Mouse (Mus musculus) lung, postnatal 0 days (tissue): ENCODE measurements around the gene Nr3c2. TPM values are rescaled to one million over a fixed set of nuclear protein-coding genes. Genes with fewer than 3 reads are reported as not detected.

Experiments used
- ATAC-seq: fragments of 200-750 bp; cut with Nextera tagmentation; 2 replicates; pipeline ENCODE4 v1.8.0; 2017; ENCODE audit warnings: moderate library complexity
- DNase-seq: peaks from one replicate; pipeline ENCODE4 v3.0.0-alpha.2; 2016; ENCODE audit warnings: low spot score
- H3K27ac ChIP-seq: fragments of 300-500 bp; sonication (generic); 2 replicates; pipeline ENCODE4 v1.5.1; 2014; ENCODE audit warnings: antibody characterized with exemption, mild to moderate bottlenecking, low read length, mixed read lengths
- H3K27me3 ChIP-seq: fragments of 300-500 bp; sonication (generic); replicated peaks from 2 replicates; pipeline ENCODE4 v1.6.1; 2014; ENCODE audit warnings: low read length, mixed read lengths; ENCODE audit not compliant: insufficient read depth
- H3K36me3 ChIP-seq: fragments of 300-500 bp; sonication (generic); 2 replicates; pipeline ENCODE4 v1.6.1; 2014; ENCODE audit warnings: low read length, mixed read lengths; ENCODE audit not compliant: insufficient read depth
- H3K4me1 ChIP-seq: fragments of 300-500 bp; sonication (generic); 2 replicates; pipeline ENCODE4 v1.6.1; 2014; ENCODE audit warnings: antibody characterized with exemption, low read depth, low read length, mixed read lengths; ENCODE audit not compliant: insufficient read depth
- H3K4me2 ChIP-seq: fragments of 300-500 bp; sonication (generic); replicated peaks from 2 replicates; pipeline ENCODE4 v1.6.1; 2014; ENCODE audit warnings: low read depth, mild to moderate bottlenecking, low read length, moderate library complexity, mixed read lengths
- H3K4me3 ChIP-seq: fragments of 300-500 bp; sonication (generic); 2 replicates; pipeline ENCODE4 v1.5.1; 2014; ENCODE audit warnings: low read depth, low read length
- H3K9ac ChIP-seq: fragments of 300-500 bp; sonication (generic); replicated peaks from 2 replicates; pipeline ENCODE4 v1.6.1; 2014; ENCODE audit warnings: low read depth, mild to moderate bottlenecking
- H3K9me3 ChIP-seq: fragments of 300-500 bp; sonication (generic); 2 replicates; pipeline ENCODE4 v1.6.1; 2016; ENCODE audit warnings: low read length, mixed read lengths
- CTCF ChIP-seq: IDR thresholded peaks from 2 replicates; pipeline ENCODE4 v1.5.1; 2016; ENCODE audit warnings: antibody characterized with exemption, mild to moderate bottlenecking
- EP300 ChIP-seq: IDR thresholded peaks from 2 replicates; pipeline ENCODE4 v1.6.1; 2016; ENCODE audit warnings: antibody characterized with exemption, mild to moderate bottlenecking, control low read depth
- WGBS: fragments of 180-500 bp; shearing (Covaris S2); extraction: QIAGEN DNeasy Blood & Tissue Kit; methylation state at CpG from one replicate; pipeline ENCODE4 v1.1.7; 2014; 5-methylcytosine and 5-hydroxymethylcytosine counted together
- polyA plus RNA-seq: library from polyadenylated mRNA; unstranded; fragments of >200 nt; fragmentation: Nextera tagmentation; extraction: Ambion mirVana; gene quantifications from 2 replicates; pipeline ENCODE4 v1.2.1, GENCODE M21; 2015

Gene Nr3c2
- polyA plus RNA-seq, 1 experiment from 2014 or later, result 1.6 TPM

DNA sequence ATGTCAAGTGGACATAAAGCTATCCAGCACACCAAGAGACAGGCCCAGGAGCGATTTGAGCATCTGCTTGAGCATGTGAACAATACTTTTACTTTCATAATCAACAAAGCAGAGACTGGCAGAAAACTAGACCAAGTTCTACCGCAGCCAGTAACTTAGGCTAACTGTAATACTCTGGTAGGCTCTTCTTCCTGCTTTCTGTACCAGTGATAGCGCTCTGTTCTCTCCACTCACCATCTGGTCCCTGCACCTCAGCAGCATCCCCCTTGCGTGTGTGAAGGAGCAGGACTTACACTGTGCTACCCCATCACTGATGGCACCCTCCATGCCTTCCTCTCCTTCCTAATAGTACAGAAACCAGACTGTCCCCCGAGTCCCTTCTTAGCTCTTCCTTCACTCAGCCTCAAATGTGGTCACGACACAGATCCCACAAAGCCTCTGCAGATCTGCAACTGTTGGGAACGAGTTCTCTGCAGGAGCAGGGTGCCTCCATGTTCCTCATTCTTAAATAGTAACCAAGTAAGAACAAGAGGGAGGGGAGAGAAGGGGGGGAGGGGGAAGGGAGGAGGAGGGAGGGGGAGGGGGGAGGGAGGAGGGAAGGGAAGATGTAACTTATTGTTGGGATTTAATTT, 383.5 kb downstream of the Nr3c2 start:
- H3K36me3 ChIP-seq, result no peaks in the 10 kb centered on the region; the same call in 1 of the 2 replicates
- 79% methylated on average over 7 of the region's 7 CpGs for WGBS
- H3K4me1 ChIP-seq, result no peaks in the 10 kb centered on the region
- H3K4me3 ChIP-seq, result no peak overlapping the region
- H3K27me3 ChIP-seq, result no peaks in the 10 kb centered on the region
- H3K27ac ChIP-seq, result no peak overlapping the region
- DNase-seq (no peak), ATAC-seq (no peak)
- H3K9me3 ChIP-seq, result no peaks in the 10 kb centered on the region
- no peak overlapping the region for H3K4me2 ChIP-seq
- TF ChIP-seq EP300 (no peak), CTCF (no peak)
- no peak overlapping the region for H3K9ac ChIP-seq

DNA sequence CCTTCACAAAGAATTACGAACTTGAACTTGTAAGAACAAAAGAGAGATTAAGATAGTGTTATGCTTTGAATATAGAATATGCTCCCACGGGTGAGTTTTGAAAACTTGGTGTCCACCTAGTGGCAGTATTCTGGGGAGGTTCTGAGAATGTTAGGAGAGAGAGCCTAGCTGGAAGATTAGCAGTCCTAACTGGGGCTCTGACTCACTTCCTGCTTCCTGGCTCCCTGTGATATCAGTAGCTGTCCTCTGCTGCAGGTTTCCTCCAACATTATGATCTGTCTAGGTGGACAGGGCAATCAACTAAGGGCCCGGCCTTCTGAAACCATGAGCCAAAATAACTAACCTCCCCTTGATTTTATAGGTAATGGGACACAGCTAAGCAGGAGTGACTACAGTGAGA, 385.2 kb downstream of the Nr3c2 start:
- TF ChIP-seq EP300, result no peak
- 0 out of 2 replicates have a peak, but pooled peaks have one; percentile 2 for TF ChIP-seq CTCF
- no peaks in the 10 kb centered on the region for H3K4me1 ChIP-seq
- no peaks in the 10 kb centered on the region for H3K9me3 ChIP-seq
- 79% methylated on average over 3 of the region's 3 CpGs for WGBS
- no peak overlapping the region for H3K4me2 ChIP-seq
- ATAC-seq, result no peak
- DNase-seq, result no peak
- H3K9ac ChIP-seq, result no peak overlapping the region
- H3K36me3 ChIP-seq, result no peaks in the 10 kb centered on the region; the same call in 1 of the 2 replicates
- no peak overlapping the region for H3K27ac ChIP-seq
- H3K27me3 ChIP-seq, result no peaks in the 10 kb centered on the region
- no peak overlapping the region for H3K4me3 ChIP-seq

DNA sequence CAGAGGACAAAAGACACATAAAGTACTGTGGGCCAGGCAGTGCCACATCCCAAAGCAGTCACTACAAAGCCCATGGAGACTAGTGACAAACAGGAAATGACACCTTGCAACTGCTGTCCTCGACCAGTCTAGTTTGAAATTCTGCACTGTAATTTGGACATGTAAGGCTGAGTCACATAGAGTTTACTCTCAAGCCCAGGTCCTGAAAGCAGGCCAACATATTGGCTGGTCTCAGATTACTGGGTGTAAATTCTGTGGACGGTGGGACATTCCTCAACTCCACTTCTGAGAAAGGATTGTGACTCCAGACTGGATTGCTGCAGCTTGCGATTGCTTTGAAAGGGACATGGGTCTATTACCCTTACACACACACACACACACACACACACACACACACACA, 388.8 kb downstream of the Nr3c2 start:
- H3K36me3 ChIP-seq, result no peaks in the 10 kb centered on the region; the same call in 1 of the 2 replicates
- TF ChIP-seq EP300 (no peak), CTCF (no peak)
- ATAC-seq (peak; percentile 49; the same call in 1 of the 2 replicates), DNase-seq (peak; percentile 18)
- no peak overlapping the region for H3K27ac ChIP-seq
- no peak overlapping the region for H3K9ac ChIP-seq
- no peak overlapping the region for H3K4me2 ChIP-seq
- H3K4me1 ChIP-seq, result no peaks in the 10 kb centered on the region
- H3K4me3 ChIP-seq, result no peak overlapping the region
- no peaks in the 10 kb centered on the region for H3K9me3 ChIP-seq
- no peaks in the 10 kb centered on the region for H3K27me3 ChIP-seq
- WGBS, result 58% methylated on average over 3 of the region's 3 CpGs

DNA sequence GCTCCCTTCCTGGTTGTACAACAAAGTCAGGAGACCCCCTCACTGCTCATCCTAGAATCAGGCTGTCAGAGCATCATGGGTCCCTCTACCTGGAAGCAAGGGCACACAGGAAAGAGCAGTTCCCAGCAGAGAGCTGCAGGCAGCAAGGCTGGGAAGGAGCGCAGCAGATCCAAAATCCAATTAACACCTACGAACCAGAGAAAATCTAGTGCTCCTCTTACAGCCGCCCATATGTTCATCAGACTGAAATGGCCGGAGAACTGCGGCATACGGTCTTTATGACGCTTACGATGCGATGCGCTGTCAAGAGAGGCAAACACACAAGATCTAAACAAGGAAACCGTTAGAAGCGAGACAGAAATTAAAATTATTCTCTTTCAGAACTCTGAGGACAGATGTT, 389.2 kb downstream of the Nr3c2 start:
- H3K9ac ChIP-seq, result no peak overlapping the region
- no peak overlapping the region for H3K4me2 ChIP-seq
- DNase-seq (no peak), ATAC-seq (no peak)
- 94% methylated on average over 12 of the region's 12 CpGs for WGBS
- H3K4me3 ChIP-seq, result no peak overlapping the region
- TF ChIP-seq CTCF (no peak), EP300 (no peak)
- no peaks in the 10 kb centered on the region for H3K4me1 ChIP-seq
- no peaks in the 10 kb centered on the region for H3K9me3 ChIP-seq
- no peaks in the 10 kb centered on the region; the same call in 1 of the 2 replicates for H3K36me3 ChIP-seq
- no peaks in the 10 kb centered on the region for H3K27me3 ChIP-seq
- no peak overlapping the region for H3K27ac ChIP-seq

DNA sequence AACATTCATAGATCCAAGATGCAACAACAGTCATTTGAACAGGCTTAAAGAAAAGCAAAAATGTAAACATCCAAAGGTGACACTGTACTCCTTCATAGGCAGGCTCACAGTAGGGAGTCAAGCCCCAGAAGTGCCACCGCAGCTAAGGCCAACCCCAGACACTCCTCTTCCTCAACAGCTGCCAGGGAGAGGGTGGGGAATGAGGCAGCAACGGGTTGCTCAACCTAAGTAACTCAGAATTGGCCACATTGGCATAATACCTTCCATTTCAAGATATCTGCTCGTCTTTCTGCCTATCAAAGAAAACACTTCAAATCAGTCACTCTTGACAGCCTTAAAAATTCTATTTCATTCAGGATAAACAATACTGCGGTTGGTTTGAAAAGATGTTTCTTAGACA, 392.9 kb downstream of the Nr3c2 start:
- no peak for DNase-seq
- Histone ChIP-seq H3K9ac (no peak overlapping the region), H3K27ac (no peak overlapping the region), H3K4me2 (no peak overlapping the region), H3K36me3 (no peaks in the 10 kb centered on the region), H3K9me3 (no peaks in the 10 kb centered on the region), H3K27me3 (no peaks in the 10 kb centered on the region), H3K4me1 (no peaks in the 10 kb centered on the region), H3K4me3 (no peak overlapping the region)
- 63% methylated on average over 4 of the region's 4 CpGs for WGBS
- ATAC-seq, result no peak
- no peak for TF ChIP-seq EP300
- TF ChIP-seq CTCF, result no peak

DNA sequence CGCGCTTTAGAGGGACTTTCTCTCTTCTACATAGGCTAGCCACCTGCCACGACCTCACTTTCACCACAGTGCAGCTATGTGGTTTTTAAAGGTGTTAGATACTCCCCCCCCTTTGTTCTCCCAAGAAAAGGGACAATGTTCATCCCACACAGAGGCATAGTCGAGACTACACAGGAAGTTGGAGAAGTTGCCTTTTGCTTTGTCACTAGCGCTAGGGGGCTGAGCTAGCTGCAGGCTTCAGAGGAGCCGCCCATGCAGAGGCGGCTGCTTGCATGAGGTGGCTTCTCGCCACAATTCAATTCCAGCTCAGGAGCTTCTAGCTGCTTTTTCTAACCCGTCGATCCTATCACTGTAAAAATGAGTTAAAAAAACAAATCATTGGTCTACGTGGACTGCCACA, 393.4 kb downstream of the Nr3c2 start:
- Histone ChIP-seq H3K27ac (no peak overlapping the region), H3K4me2 (no peak overlapping the region), H3K9ac (no peak overlapping the region), H3K9me3 (no peaks in the 10 kb centered on the region), H3K4me3 (no peak overlapping the region), H3K4me1 (no peaks in the 10 kb centered on the region), H3K27me3 (no peaks in the 10 kb centered on the region), H3K36me3 (no peaks in the 10 kb centered on the region)
- ATAC-seq (no peak), DNase-seq (no peak)
- WGBS, result 80% methylated on average over 11 of the region's 11 CpGs
- TF ChIP-seq CTCF (no peak), EP300 (no peak)

DNA sequence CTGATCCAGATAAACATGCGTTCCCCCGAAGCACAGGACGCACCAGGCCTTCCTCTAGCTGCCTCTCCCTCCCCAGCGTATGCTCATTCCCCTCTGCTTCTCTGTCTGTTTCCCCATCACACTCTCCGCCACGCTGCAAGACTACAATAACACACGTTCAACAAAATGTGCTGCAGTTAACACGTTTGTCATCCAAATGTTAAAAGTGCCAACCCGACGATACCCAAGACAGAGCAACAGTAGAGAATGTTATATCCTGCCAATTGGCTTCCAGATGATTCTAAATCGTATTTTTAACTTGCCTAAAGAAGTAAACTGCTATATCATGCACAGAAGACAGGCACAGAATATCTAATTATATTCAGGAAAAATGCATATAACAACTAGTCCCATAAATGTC, 395.4 kb downstream of the Nr3c2 start:
- DNase-seq, result no peak
- no peaks in the 10 kb centered on the region for H3K9me3 ChIP-seq

More for the DNA sequence above, 395.4 kb downstream of the Nr3c2 start:
- no peak for TF ChIP-seq EP300
- no peak for TF ChIP-seq CTCF
- no peak overlapping the region for H3K4me2 ChIP-seq
- no peaks in the 10 kb centered on the region for H3K36me3 ChIP-seq
- H3K27ac ChIP-seq, result no peak overlapping the region
- ATAC-seq, result no peak
- H3K27me3 ChIP-seq, result no peaks in the 10 kb centered on the region
- no peaks in the 10 kb centered on the region for H3K4me1 ChIP-seq
- H3K9ac ChIP-seq, result no peak overlapping the region
- 88% methylated on average over 11 of the region's 11 CpGs for WGBS
- no peak overlapping the region for H3K4me3 ChIP-seq
